Mouse (Mus musculus) T-helper 1 cell (primary cell): ENCODE results near the gene Ranbp17.

ENCODE experiments used
- in situ Hi-C: fragments of 300-600 bp; cut with MboI, MseI; formaldehyde crosslinking; loops from one replicate; pipeline ENCODE4 v1.15.1; 2025; ENCODE audit warnings: high pct_unique_total_duplicates

Ranbp17 gene

GRCm38 (mm10) chr11:33427789-33428188, 85.8 kb downstream of the Ranbp17 start:
- in situ Hi-C loops: loop anchor here (10.0 kb wide), 1 partner anchor 1767 kb away; no protein-coding TSS in a partner anchor

- in situ Hi-C loops: loop anchor here (10.0 kb wide), 1 partner anchor 1773 kb away; no protein-coding TSS in a partner anchor
These were observed 91.3 kb downstream of the Ranbp17 start for GRCm38 (mm10) chr11:33422226-33422625.

GRCm38 (mm10) chr11:33404651-33405050, 108.9 kb downstream of the Ranbp17 start:
- in situ Hi-C loops: no loop called here

- in situ Hi-C loops: no loop called here
These were observed 114.2 kb downstream of the Ranbp17 start for GRCm38 (mm10) chr11:33399346-33399745.

- in situ Hi-C loops: no loop called here
These were observed 114.8 kb downstream of the Ranbp17 start for GRCm38 (mm10) chr11:33398701-33399100.

GRCm38 (mm10) chr11:33396275-33396674, 117.3 kb downstream of the Ranbp17 start:
- in situ Hi-C loops: no loop called here

- in situ Hi-C loops: no loop called here
These were observed 119.5 kb downstream of the Ranbp17 start for GRCm38 (mm10) chr11:33394093-33394492.

- in situ Hi-C loops: loop anchor here (10.0 kb wide), 1 partner anchor 454 kb away; no protein-coding TSS in a partner anchor
These were observed 124.9 kb downstream of the Ranbp17 start for GRCm38 (mm10) chr11:33388685-33389084.

- in situ Hi-C loops: no loop called here
These were observed 151.7 kb downstream of the Ranbp17 start for GRCm38 (mm10) chr11:33361867-33362266.

- in situ Hi-C loops: no loop called here
These were observed 164.3 kb downstream of the Ranbp17 start for GRCm38 (mm10) chr11:33349269-33349668.

GRCm38 (mm10) chr11:33342061-33342460, 171.5 kb downstream of the Ranbp17 start:
- in situ Hi-C loops: no loop called here

- in situ Hi-C loops: no loop called here
These were observed 176.9 kb downstream of the Ranbp17 start for GRCm38 (mm10) chr11:33336552-33337121.

- in situ Hi-C loops: no loop called here
These were observed 177.9 kb downstream of the Ranbp17 start for GRCm38 (mm10) chr11:33335616-33336015.

- in situ Hi-C loops: loop anchor here (5.0 kb wide), 1 partner anchor 280 kb away; no protein-coding TSS in a partner anchor
These were observed 181.4 kb downstream of the Ranbp17 start for GRCm38 (mm10) chr11:33332137-33332536.

- in situ Hi-C loops: no loop called here
These were observed 194.4 kb downstream of the Ranbp17 start for GRCm38 (mm10) chr11:33319006-33319611.

GRCm38 (mm10) chr11:33309566-33309965, 204.0 kb downstream of the Ranbp17 start:
- in situ Hi-C loops: no loop called here

- in situ Hi-C loops: no loop called here
These were observed 212.7 kb downstream of the Ranbp17 start for GRCm38 (mm10) chr11:33300859-33301258.

- in situ Hi-C loops: loop anchor here (25.0 kb wide), 1 partner anchor 1212 kb away; no protein-coding TSS in a partner anchor
These were observed 214.2 kb downstream of the Ranbp17 start for GRCm38 (mm10) chr11:33299371-33299770.

- in situ Hi-C loops: loop anchor here (25.0 kb wide), 1 partner anchor 1210 kb away; no protein-coding TSS in a partner anchor
These were observed 216.4 kb downstream of the Ranbp17 start for GRCm38 (mm10) chr11:33297121-33297520.

GRCm38 (mm10) chr11:33295422-33295821, 218.1 kb downstream of the Ranbp17 start:
- in situ Hi-C loops: loop anchor here (25.0 kb wide), 1 partner anchor 1208 kb away; no protein-coding TSS in a partner anchor

- in situ Hi-C loops: loop anchor here (5.0 to 25.0 kb wide), 2 partner anchors 122 to 1207 kb away; no protein-coding TSS in a partner anchor
These were observed 219.5 kb downstream of the Ranbp17 start for GRCm38 (mm10) chr11:33294063-33294462.

GRCm38 (mm10) chr11:33278571-33278970, 235.0 kb downstream of the Ranbp17 start:
- in situ Hi-C loops: loop anchor here (25.0 kb wide), 1 partner anchor 1191 kb away; no protein-coding TSS in a partner anchor

GRCm38 (mm10) chr11:33276637-33277036, 236.9 kb downstream of the Ranbp17 start, which contains the start of gene Gm12117:
Gm12117 (minus strand) TSS chr11:33276737.
- in situ Hi-C loops: loop anchor here (25.0 kb wide), 1 partner anchor 1189 kb away; no protein-coding TSS in a partner anchor
